8 mouse cellular contexts compared by ENCODE assay signal in the genomic region with DNA sequence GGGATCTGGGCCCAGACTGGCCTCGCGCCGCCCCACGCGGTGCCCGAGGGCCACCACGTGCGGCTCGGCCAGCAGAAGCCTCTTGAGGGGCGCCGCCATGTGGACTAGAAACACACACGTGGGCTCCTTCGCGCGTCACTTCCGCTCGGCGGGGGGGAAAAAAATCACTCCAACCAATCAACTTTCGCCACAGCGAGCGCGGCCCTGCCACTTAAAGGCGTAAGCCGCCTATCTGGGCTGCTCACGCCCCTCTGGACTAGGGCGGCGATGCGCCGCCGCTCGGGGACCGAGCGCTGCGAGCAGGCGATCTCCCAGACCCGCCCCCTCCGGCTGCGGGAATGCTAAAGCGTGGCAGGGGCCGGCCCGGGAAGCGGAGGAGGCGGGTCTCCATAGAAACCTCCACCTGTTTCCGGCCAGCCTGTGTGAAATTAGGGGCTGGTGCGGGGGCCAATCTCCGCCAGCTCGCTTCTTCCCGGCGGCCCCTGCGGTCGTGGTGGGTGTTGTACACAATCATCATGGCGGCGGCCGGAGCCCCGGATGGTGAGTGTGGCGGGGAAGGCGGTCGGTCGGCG. TPM values are rescaled to one million over a fixed set of nuclear protein-coding genes. Genes with fewer than 3 reads are reported as not detected.
DNase-seq lines count a peak whose midpoint lies in the region; ATAC-seq and TF ChIP-seq lines count a peak whose summit lies in the region.

A gene (plus strand): TSS at position 231 of the 572 bp plus-strand sequence.
A gene (minus strand): TSS at position 319 of the 572 bp plus-strand sequence.

- peaks cover 67% of the 10 kb centered on the region for H3K79me2 ChIP-seq in C2C12 (ENCODE audit: control insufficient read depth, insufficient read depth)

- no peaks in the 10 kb centered on the region for H3K9me3 ChIP-seq in erythroblast, embryonic 14.5 days (ENCODE audit: control insufficient read depth, low read length)
- no peaks in the 10 kb centered on the region for H3K9me3 ChIP-seq in heart, embryonic 12.5 days (replicated peaks)
- no peaks in the 10 kb centered on the region for H3K9me3 ChIP-seq in kidney, postnatal 0 days (replicated peaks; ENCODE audit: low read length)
- no peaks in the 10 kb centered on the region for H3K9me3 ChIP-seq in liver, embryonic 11.5 days (ENCODE audit: control insufficient read depth, low read length)
- no peaks in the 10 kb centered on the region for H3K9me3 ChIP-seq in stomach, embryonic 14.5 days (ENCODE audit: control insufficient read depth, low read depth, low read length)

- peak within 1 kb of the TSS; percentile 86 for H3ac ChIP-seq in C2C12 (ENCODE audit: control insufficient read depth, insufficient read length, low read depth)

- peaks cover 37% of the 10 kb centered on the region for H3K4me1 ChIP-seq in erythroblast, embryonic 14.5 days (ENCODE audit: control insufficient read depth)
- peaks cover 20% of the 10 kb centered on the region for H3K4me1 ChIP-seq in heart, embryonic 12.5 days (replicated peaks)
- H3K4me1 ChIP-seq in kidney, postnatal 0 days (replicated peaks; ENCODE audit: insufficient read depth, low read length), result peaks cover 4% of the 10 kb centered on the region
- H3K4me1 ChIP-seq in liver, embryonic 11.5 days (replicated peaks; ENCODE audit: control insufficient read depth, insufficient read depth, low read length), result peaks cover 24% of the 10 kb centered on the region
- peaks cover 15% of the 10 kb centered on the region; the same call in 1 of the 2 replicates for H3K4me1 ChIP-seq in stomach, embryonic 14.5 days (ENCODE audit: control insufficient read depth, insufficient read depth, low read length)

- peak within 1 kb of the TSS; percentile 86 for H3K4me2 ChIP-seq in heart, embryonic 12.5 days
- H3K4me2 ChIP-seq in kidney, postnatal 0 days (ENCODE audit: low read length), result peak within 1 kb of the TSS; percentile 68
- peak within 1 kb of the TSS; percentile 94 for H3K4me2 ChIP-seq in liver, embryonic 11.5 days
- peak within 1 kb of the TSS; percentile 73 for H3K4me2 ChIP-seq in stomach, embryonic 14.5 days (replicated peaks; ENCODE audit: low read depth, low read length)

- H3K27ac ChIP-seq in heart, embryonic 12.5 days (ENCODE audit: poor library complexity, severe bottlenecking), result peak within 1 kb of the TSS; percentile 92
- H3K27ac ChIP-seq in kidney, postnatal 0 days, result peak within 1 kb of the TSS; percentile 94
- peak within 1 kb of the TSS; percentile 92 for H3K27ac ChIP-seq in liver, embryonic 11.5 days (ENCODE audit: low read depth, low read length)
- peak within 1 kb of the TSS; percentile 94 for H3K27ac ChIP-seq in stomach, embryonic 14.5 days (ENCODE audit: low read length)

- peak; percentile 99 for DNase-seq in brain, embryonic 14.5 days (ENCODE audit: low read depth)
- DNase-seq in kidney, postnatal 0 days (ENCODE audit: low spot score), result peak; percentile 98
- DNase-seq in liver, embryonic 11.5 days (ENCODE audit: low spot score), result peak; percentile 98
- peak; percentile 95 for DNase-seq in naive thymus-derived CD4-positive, alpha-beta T cell, adult 2 months (ENCODE audit: low read depth)

- H3K79me3 ChIP-seq in C2C12 (ENCODE audit: low read depth), result peaks cover 44% of the 10 kb centered on the region

- WGBS in heart, embryonic 12.5 days, result under 1% methylated on average over 60 of the region's 60 CpGs
- under 1% methylated on average over 54 of the region's 60 CpGs for WGBS in kidney, postnatal 0 days
- WGBS in liver, embryonic 11.5 days, result under 1% methylated on average over 60 of the region's 60 CpGs
- 0% methylated on average over 58 of the region's 60 CpGs for WGBS in stomach, embryonic 14.5 days

- H3K27me3 ChIP-seq in C2C12 (ENCODE audit: control insufficient read depth, insufficient read depth, insufficient read length), result no peaks in the 10 kb centered on the region
- no peaks in the 10 kb centered on the region for H3K27me3 ChIP-seq in erythroblast, embryonic 14.5 days (ENCODE audit: control insufficient read depth)
- H3K27me3 ChIP-seq in heart, embryonic 12.5 days (replicated peaks), result no peaks in the 10 kb centered on the region
- H3K27me3 ChIP-seq in kidney, postnatal 0 days (ENCODE audit: insufficient read depth, low read length), result no peaks in the 10 kb centered on the region
- no peaks in the 10 kb centered on the region for H3K27me3 ChIP-seq in liver, embryonic 11.5 days (replicated peaks; ENCODE audit: control insufficient read depth, insufficient read depth, low read length)
- no peaks in the 10 kb centered on the region for H3K27me3 ChIP-seq in stomach, embryonic 14.5 days (ENCODE audit: control insufficient read depth, insufficient read depth, low read length)

- H3K36me3 ChIP-seq in C2C12 (ENCODE audit: control insufficient read depth, insufficient read depth), result peaks cover 35% of the 10 kb centered on the region
- H3K36me3 ChIP-seq in erythroblast, embryonic 14.5 days (ENCODE audit: control insufficient read depth), result peaks cover 32% of the 10 kb centered on the region
- H3K36me3 ChIP-seq in heart, embryonic 12.5 days, result peaks cover 43% of the 10 kb centered on the region
- H3K36me3 ChIP-seq in kidney, postnatal 0 days (ENCODE audit: insufficient read depth, low read length), result peaks cover 23% of the 10 kb centered on the region; the same call in 1 of the 2 replicates
- H3K36me3 ChIP-seq in liver, embryonic 11.5 days (ENCODE audit: control insufficient read depth, insufficient read depth, low read length), result peaks cover 22% of the 10 kb centered on the region
- peaks cover 27% of the 10 kb centered on the region for H3K36me3 ChIP-seq in stomach, embryonic 14.5 days (ENCODE audit: control insufficient read depth, insufficient read depth, low read length)

- TF ChIP-seq POLR2A in brain, embryonic 14.5 days (IDR thresholded peaks at IDR 0.05; ENCODE audit: borderline replicate concordance, extremely low read depth, insufficient read depth, insufficient read length, poor library complexity, severe bottlenecking), result no peak

- peak; percentile 99 for ATAC-seq in heart, embryonic 12.5 days (ENCODE audit: insufficient number of reproducible peaks, low FRiP score)
- peak; percentile 99 for ATAC-seq in kidney, postnatal 0 days (replicated peaks; ENCODE audit: low FRiP score, low read depth)
- ATAC-seq in liver, embryonic 11.5 days (replicated peaks; ENCODE audit: low FRiP score), result peak; percentile 95
- peak; percentile 99 for ATAC-seq in stomach, embryonic 14.5 days (ENCODE audit: insufficient number of reproducible peaks, insufficient read depth, low FRiP score, low read depth)

- peak within 1 kb of the TSS; percentile 80 for H3K4me3 ChIP-seq in C2C12 (ENCODE audit: insufficient read depth, poor library complexity, severe bottlenecking)
- peak within 1 kb of the TSS; percentile 94 for H3K4me3 ChIP-seq in erythroblast, embryonic 14.5 days (replicated peaks)
- peak within 1 kb of the TSS; percentile 99 for H3K4me3 ChIP-seq in heart, embryonic 12.5 days
- peak within 1 kb of the TSS; percentile 97 for H3K4me3 ChIP-seq in kidney, postnatal 0 days (replicated peaks; ENCODE audit: low read depth, low read length)
- H3K4me3 ChIP-seq in liver, embryonic 11.5 days (ENCODE audit: low read depth, low read length), result peak within 1 kb of the TSS; percentile 100
- peak within 1 kb of the TSS; percentile 64 for H3K4me3 ChIP-seq in stomach, embryonic 14.5 days (ENCODE audit: low read depth, low read length)

- H3K9ac ChIP-seq in heart, embryonic 12.5 days, result peak within 1 kb of the TSS; percentile 99
- peak within 1 kb of the TSS; percentile 92 for H3K9ac ChIP-seq in kidney, postnatal 0 days (ENCODE audit: low read depth, low read length)
- H3K9ac ChIP-seq in liver, embryonic 11.5 days (ENCODE audit: low read depth, low read length), result peak within 1 kb of the TSS; percentile 98
- H3K9ac ChIP-seq in stomach, embryonic 14.5 days (replicated peaks; ENCODE audit: low read depth, low read length), result peak within 1 kb of the TSS; percentile 89

- TF ChIP-seq CTCF in C2C12 (IDR thresholded peaks at IDR 0.05; ENCODE audit: control insufficient read depth, insufficient read depth, insufficient read length), result no peak
- peak; percentile 7; the same call in 1 of the 2 replicates for TF ChIP-seq CTCF in brain, embryonic 14.5 days (IDR thresholded peaks at IDR 0.05; ENCODE audit: borderline replicate concordance, extremely low read depth, insufficient read depth, insufficient read length)
- peak; percentile 24; the same call in 1 of the 2 replicates for TF ChIP-seq CTCF in kidney, postnatal 0 days (IDR thresholded peaks at IDR 0.05; ENCODE audit: low read depth)

TF ChIP-seq in C2C12, 6 proteins besides CTCF, POLR2A, EP300 and RAD21:
- TF ChIP-seq MAX (IDR thresholded peaks at IDR 0.05) (peak; percentile 98), USF1 (IDR thresholded peaks at IDR 0.05; ENCODE audit: low read depth) (peak; percentile 58), CEBPB (IDR thresholded peaks at IDR 0.05; ENCODE audit: low read depth) (no peak)

RNA-seq across cellular contexts. Expression of the first gene that starts in this region (rescaled TPM):
- 28.4 TPM for polyA plus RNA-seq in C2C12 (2012; fragmentation: generic; extraction: Trizol)
- 77.7 and 89.6 TPM in 2 replicates for polyA plus RNA-seq in brain, embryonic 14.5 days (2012; rRNA removed)
- 0.71 and 0.78 TPM in 2 replicates for polyA plus RNA-seq in erythroblast, embryonic 14.5 days (2012)
- 73.5 and 75.0 TPM in 2 replicates for polyA plus RNA-seq in heart, embryonic 12.5 days (2016; fragmentation: Nextera tagmentation; extraction: Ambion mirVana)
- polyA plus RNA-seq in kidney, postnatal 0 days (2015; fragmentation: Nextera tagmentation; extraction: Ambion mirVana), result 40.8 and 42.1 TPM in 2 replicates
- 59.7 and 64.9 TPM in 2 replicates for polyA plus RNA-seq in liver, embryonic 11.5 days (2014; fragmentation: Nextera tagmentation; extraction: Ambion mirVana)
- polyA plus RNA-seq in stomach, embryonic 14.5 days (2014; fragmentation: Nextera tagmentation; extraction: Ambion mirVana), result 77.5 and 86.2 TPM in 2 replicates

RNA-seq across cellular contexts. Expression of the second gene that starts in this region (rescaled TPM):
- polyA plus RNA-seq in C2C12 (2012; fragmentation: generic; extraction: Trizol), result 11.0 TPM
- 9.8 and 11.0 TPM in 2 replicates for polyA plus RNA-seq in brain, embryonic 14.5 days (2012; rRNA removed)
- polyA plus RNA-seq in erythroblast, embryonic 14.5 days (2012), result 0.10 and 0.21 TPM in 2 replicates
- polyA plus RNA-seq in heart, embryonic 12.5 days (2016; fragmentation: Nextera tagmentation; extraction: Ambion mirVana), result 24.7 and 25.0 TPM in 2 replicates
- 14.6 and 14.8 TPM in 2 replicates for polyA plus RNA-seq in kidney, postnatal 0 days (2015; fragmentation: Nextera tagmentation; extraction: Ambion mirVana)
- 16.1 and 18.0 TPM in 2 replicates for polyA plus RNA-seq in liver, embryonic 11.5 days (2014; fragmentation: Nextera tagmentation; extraction: Ambion mirVana)
- polyA plus RNA-seq in stomach, embryonic 14.5 days (2014; fragmentation: Nextera tagmentation; extraction: Ambion mirVana), result 17.9 and 18.7 TPM in 2 replicates

Comparison
In these comparisons a context has a peak if more than half of its experiments do, and no peak if none do; other contexts are left out.
1. Peak in every context shown above with its lines: DNase-seq, ATAC-seq, H3K4me3 ChIP-seq and H3K27ac ChIP-seq.
2. RNA of the first gene that starts in this region (polyA plus RNA-seq): 77.7 to 89.6 TPM in brain, embryonic 14.5 days, 77.5 to 86.2 TPM in stomach, embryonic 14.5 days, 73.5 to 75.0 TPM in heart, embryonic 12.5 days, 59.7 to 64.9 TPM in liver, embryonic 11.5 days, 40.8 to 42.1 TPM in kidney, postnatal 0 days and 28.4 TPM in C2C12 (single experiment); 0.71 to 0.78 TPM in erythroblast, embryonic 14.5 days; every median in the first group is over 10 times any median in the second.